Mouse (Mus musculus) liver, adult 2 months (tissue): ENCODE measurements around the gene Gm28305.

Experiments
- CTCF ChIP-seq: fragments of 200-500 bp; IDR thresholded peaks from 2 replicates; pipeline ENCODE4 v1.5.1; 2011; ENCODE audit warnings: low read depth, low read length, control low read depth
- POLR2A ChIP-seq: fragments of 200-500 bp; IDR thresholded peaks from 2 replicates; pipeline ENCODE4 v1.6.1; 2011; ENCODE audit warnings: low read length, control low read depth; ENCODE audit not compliant: insufficient read depth; ENCODE audit errors: extremely low read depth

DNA sequence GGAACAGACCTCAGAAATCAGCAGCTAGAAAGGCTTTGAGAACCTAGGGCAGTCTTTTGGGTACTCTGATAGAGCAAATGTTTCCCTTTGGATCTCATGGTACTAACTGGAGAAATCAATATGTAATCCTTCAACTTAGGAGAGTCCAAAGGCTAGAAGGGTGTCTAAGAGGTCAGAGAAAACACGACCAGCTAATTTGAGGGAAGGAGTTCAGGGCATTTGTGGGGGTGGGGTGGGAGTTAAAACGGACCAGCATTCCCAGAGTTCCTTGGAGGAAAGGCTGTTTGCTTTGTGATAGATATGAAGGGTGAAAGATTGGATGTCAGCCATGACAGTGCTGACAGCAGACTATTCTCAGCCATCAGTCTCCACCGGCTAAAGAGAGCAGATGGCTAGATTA, 39.9 kb upstream of the Gm28305 start:
- TF ChIP-seq CTCF (no peak), POLR2A (no peak)
